Mouse (Mus musculus): Measurements from ENCODE around the gene Fhl1. TPM values are rescaled to one million over a fixed set of nuclear protein-coding genes. Genes with fewer than 3 reads are reported as not detected.

Fhl1 gene
- 100 to 1,000 TPM; 130 to 137 TPM for total RNA-seq (2021)
- long read RNA-seq, experiment 1, transcript Fhl1-203 (8 exons, 2,770 nt): minor isoform, 7 of 60 reads
- long read RNA-seq, experiment 1, transcript Fhl1-201 (7 exons, 2,356 nt): major isoform, 15 of 60 reads
- long read RNA-seq, experiment 1, transcript Fhl1-206 (7 exons, 1,203 nt): minor isoform, 13 of 60 reads
- long read RNA-seq, experiment 1, partial matches to known transcripts: 3 of 60 reads
- long read RNA-seq, experiment 1, other reads (novel, unspliced or antisense): 22 of 60 reads
- long read RNA-seq, experiment 2, transcript Fhl1-203 (8 exons, 2,770 nt): major isoform, 9 of 49 reads
- long read RNA-seq, experiment 2, transcript Fhl1-206 (7 exons, 1,203 nt): major isoform, 9 of 49 reads
- long read RNA-seq, experiment 2, transcript Fhl1-201 (7 exons, 2,356 nt): minor isoform, 8 of 49 reads
- long read RNA-seq, experiment 2, partial matches to known transcripts: 10 of 49 reads
- long read RNA-seq, experiment 2, other reads (novel, unspliced or antisense): 13 of 49 reads

DNA sequence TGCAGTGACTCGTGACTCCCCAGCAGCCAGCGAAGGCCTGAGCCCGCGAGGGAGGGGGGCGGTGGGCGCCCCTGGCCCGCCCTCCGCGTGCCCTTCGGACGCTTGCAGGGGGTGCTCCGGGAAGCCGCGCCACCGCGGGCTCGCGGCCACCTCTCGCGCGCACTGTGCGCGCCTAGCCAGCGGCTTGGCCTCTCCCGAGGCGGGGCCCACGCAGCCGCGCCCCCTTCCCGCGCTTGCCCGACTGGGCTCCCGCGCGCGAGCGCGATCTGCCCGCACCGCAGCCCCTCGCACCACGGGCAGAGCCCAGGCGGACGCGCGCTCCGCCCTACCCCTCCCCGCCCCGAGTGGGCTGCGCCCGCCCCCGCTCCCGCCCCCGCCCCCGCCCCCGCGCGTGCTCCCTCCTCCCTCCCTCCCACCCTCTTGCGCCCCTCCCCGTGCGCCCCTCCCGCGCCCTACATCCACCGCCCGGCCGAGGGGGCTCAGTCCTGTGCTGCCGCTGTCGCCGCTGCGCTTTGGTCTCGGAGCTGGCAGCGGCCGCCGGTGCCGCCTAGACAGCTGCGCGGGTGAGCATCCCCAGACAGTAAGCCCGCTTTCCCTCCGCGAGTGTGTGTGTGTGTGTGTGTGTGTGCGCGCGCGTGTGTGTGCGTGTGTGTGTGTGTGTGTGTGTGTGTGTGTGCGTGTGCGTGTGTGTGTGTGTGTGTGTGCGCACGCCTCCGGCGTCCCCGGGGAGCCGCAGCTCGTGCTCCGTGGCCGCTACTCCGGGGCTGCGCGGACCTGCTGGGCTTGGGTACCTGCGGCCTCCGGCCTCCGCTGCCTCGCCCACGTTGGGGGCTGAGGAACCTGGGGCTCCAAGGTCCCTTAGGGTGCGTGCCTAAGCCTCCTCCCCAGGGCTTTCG lies at the start of gene Fhl1:
Gene Fhl1 (plus strand): TSS at position 482 of the 896 bp plus-strand sequence.
- intact Hi-C loops (cut with DNase I): no loop called here
- peak; percentile 39 to 43 for DNase-seq (ENCODE audit: low spot score in 2 of 2)

DNA sequence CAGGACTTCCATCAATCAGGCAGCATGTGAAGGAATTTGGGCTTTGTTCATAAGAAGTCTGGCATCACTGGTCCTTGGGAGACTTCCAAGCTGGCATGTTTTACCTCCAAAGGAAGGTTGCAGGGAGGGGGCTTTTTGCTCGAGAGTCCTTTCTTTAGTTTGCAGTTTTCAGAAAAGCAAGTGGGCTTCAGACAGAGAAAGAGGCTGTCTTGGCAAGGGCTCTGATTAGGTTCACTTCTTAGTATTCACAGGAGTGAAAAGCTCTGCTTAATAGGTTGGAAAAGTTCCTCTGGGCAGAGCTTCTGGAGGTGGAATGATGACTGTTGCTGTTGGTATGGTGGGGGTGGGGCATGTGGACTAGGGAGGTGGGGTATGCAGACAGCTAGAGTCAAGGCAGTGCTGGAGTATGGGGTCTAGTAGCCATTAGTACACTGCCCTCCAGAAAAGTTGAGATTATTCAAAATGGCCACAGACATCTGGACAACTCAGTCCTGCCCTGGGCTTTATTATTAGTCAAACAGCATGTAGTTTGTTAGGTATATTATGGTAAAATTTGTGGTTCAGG lies 49.3 kb upstream of the Fhl1 start:
- intact Hi-C loops (cut with DNase I): no loop called here

DNA sequence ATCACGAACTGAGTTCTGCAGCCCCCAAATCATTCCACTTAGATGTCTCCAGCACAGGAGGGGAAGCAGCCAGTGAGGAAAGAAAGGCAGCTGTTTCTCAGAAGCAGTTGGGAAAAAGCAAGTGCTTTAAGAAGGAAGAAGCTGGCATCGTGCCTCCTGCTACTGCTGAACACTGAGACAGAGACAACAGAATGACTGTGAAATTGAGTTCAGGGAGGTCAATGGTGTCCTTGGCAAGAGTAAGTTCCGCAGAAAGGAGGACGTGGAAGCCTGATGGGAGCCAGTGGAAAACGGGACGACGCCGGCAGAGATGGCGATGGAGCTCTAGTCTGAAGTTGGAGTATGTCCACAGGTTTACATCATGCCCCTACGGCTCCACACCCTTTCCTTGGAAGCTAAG lies 48.1 kb upstream of the Fhl1 start:
- intact Hi-C loops (cut with DNase I): no loop called here
- peak; percentile 6 to 11 for DNase-seq (ENCODE audit: low spot score in 2 of 2)

More for the DNA sequence above, 49.3 kb upstream of the Fhl1 start:
- no peak for DNase-seq (ENCODE audit: low spot score in 2 of 2)

DNA sequence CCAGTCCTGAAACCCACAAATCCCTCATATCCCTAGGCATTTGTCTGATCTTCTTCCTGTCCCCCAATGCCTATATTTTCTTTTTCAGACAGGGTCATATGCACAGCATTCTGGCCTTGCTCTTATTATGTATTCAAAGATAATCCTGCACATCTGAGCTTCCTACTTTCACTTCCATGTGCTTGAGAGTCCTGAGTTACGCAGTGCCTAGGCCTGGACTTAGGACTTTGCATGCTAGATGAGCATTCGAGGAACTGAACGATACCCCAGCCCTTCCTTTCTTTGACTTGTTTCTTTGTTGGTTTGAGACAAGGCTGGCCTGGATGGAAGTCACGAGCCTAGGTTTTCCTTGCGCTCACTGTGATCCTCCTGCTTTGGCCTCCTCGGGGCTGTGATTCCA lies 39.0 kb upstream of the Fhl1 start:
- intact Hi-C loops (cut with DNase I): no loop called here
- no peak for DNase-seq (ENCODE audit: low spot score in 2 of 2)

DNA sequence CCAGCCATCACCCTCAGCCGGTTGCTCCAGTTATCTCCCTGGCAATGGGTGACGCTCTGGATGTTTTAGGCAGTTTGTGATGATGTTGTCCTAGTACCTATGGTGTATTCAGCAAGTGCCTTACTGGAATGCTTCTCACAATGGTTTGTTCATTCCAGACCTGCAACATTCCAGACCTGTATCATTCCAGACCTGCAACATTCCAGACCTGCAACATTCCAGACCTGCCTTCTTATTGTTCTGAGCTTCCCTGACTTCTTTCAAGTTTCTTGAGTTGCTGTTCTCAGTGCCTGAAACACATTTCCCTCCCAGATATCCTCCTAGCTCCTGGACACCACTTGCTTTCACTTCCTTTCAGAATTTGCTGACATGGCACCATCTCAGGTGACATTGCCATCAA lies 37.0 kb upstream of the Fhl1 start:
- intact Hi-C loops (cut with DNase I): no loop called here
- DNase-seq (ENCODE audit: low spot score in 2 of 2): no peak

DNA sequence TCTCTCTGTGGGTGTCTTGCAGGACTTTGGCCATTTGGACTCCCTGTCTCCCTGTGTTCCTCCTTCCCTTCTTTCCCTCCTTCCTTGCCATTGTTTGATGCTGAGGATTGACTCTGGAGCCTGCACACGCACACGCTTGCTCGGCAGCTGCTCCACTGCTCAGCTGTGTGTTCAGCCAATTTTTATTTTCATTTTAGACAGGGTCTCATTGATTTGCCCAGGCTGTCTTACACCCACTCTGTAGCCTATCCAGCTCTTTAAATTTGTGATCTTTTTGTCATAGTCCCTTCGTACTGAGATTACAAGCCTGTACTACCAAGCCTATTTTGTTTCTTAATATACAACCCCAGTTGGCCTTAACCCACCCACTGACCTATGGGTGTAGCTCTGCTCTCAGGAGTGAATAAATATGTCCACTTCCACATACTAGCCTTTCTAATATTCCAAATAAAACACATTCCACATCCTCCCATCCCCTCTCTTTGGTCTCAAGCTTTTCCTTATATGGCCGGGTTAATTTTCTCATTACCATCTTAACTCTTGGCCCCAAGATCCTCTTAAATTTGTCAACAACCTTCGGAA lies 34.3 kb upstream of the Fhl1 start:
- intact Hi-C loops (cut with DNase I): no loop called here
- DNase-seq (ENCODE audit: low spot score in 2 of 2): no peak

DNA sequence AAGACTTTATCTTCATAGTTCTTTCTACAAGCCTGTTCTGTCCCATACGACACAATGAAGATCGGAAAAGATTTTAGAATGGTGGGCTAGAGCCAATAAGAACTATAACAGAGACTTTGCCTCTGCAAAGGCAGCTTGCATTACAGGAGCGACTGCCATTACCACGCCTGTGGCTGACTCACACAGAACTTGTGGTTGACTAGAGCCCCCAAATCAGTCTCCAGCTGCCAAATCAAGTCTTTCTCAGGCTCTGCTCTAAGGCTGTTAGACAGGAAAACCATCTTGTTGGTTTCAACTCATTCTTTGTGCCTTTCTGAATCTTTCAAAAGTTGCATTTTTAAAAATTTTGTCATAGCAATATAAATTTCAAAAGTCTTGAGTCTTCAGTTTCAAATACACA lies 33.7 kb upstream of the Fhl1 start:
- intact Hi-C loops (cut with DNase I): no loop called here
- DNase-seq (ENCODE audit: low spot score in 2 of 2): no peak

DNA sequence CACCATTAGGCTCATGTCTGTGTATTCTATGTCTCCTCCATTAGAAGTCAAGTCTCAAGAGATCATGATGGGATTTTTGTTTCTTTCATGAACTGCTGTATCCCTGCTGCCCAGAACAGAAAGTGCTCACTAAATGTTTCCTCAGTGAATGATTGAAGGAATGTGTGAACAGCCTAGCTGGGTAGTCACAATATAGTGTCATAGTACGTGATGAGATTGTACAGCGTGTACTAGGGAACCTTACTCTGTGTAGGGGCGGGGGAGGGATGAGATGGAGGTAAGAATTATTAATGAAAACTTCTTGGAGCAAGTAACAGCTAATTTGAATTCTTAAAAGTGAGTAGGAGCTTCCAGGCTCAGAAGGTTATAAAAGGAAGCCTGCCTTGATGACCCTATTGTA lies 30.3 kb upstream of the Fhl1 start:
- DNase-seq (ENCODE audit: low spot score in 2 of 2): no peak
- intact Hi-C loops (cut with DNase I): no loop called here

DNA sequence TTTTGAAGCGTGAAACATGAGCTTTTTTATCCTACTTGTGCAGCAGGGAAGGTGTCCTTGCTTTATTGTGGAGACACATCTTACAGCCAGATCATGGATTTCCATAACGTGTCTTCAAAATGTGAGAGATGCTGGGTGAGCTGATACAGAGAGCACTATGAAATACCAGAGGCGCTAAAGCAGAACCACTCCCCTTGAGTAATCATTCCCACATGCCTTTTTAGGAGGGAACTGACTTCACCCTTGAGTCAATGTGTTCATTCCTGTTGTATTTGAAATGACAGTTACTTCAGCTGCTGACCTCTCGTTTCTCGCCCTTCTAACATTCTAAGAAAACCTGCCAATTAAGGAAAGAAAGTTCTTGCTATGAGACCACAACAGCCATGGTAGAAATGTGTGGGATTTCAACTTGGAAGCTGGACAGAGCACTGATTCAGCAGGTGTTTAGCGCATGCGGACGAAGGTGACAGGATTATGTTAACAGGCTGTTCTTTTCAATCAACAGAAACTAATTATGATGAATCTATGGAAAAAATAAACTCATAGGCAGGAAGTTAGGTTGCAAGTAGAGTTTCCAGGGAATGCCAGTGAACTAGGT lies 27.5 kb upstream of the Fhl1 start:
- DNase-seq (ENCODE audit: low spot score in 2 of 2): no peak
- intact Hi-C loops (cut with DNase I): no loop called here

DNA sequence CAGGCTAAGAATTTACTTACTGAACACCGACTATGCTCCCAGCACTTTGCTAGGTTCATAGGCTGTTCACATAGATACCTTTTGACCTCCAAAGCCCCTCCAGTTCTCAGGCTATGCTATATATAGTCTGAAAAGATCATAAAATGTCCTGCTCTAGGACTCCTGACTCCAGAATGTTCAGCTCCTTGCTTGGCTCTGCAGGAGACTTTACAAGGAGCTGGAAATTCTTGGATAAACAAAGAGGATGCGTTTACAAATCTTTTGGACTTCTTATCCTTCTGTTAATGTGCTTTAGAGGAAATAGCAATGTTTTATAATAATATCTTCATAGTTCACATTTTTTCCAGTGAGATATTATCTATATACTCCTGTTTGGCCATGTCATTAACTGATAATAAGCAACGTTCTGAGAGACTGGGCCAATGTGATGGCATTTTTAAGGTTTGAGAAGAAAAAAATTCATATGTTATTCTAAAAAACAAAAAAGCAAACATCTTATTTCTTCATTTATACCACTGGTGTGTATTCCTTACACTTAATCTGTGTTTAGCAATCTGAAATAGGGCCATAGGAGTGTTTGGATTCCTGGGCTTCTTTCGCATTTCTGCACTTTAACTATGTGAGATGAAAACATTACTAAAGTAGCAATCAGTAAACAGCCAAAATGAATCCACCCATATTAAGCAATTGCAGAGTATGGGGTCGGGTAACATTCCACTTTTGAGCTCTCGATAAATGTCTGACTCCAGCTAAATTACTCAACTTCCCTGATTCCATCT lies 22.8 kb upstream of the Fhl1 start:
- intact Hi-C loops (cut with DNase I): no loop called here
- no peak for DNase-seq (ENCODE audit: low spot score in 2 of 2)

DNA sequence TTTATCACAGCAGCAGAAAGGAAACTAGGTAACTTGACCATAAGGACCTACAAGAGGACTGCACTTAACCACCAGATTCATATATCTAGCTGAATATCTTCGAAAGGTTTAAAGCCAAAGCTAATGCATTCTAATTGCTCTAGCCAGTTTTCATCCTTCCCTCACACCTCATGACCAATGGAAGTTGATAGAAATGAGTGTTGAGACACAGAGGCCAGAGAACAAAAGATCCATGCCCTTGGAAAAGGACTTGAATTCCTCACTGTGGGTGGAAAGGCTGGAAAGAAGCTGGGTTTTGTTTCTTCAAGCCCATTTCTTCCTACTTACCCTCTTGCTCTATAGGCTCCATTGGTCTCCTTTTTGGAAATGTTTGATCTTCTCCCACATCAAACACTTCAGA lies 21.1 kb upstream of the Fhl1 start:
- intact Hi-C loops (cut with DNase I): no loop called here
- DNase-seq (ENCODE audit: low spot score in 2 of 2): no peak

DNA sequence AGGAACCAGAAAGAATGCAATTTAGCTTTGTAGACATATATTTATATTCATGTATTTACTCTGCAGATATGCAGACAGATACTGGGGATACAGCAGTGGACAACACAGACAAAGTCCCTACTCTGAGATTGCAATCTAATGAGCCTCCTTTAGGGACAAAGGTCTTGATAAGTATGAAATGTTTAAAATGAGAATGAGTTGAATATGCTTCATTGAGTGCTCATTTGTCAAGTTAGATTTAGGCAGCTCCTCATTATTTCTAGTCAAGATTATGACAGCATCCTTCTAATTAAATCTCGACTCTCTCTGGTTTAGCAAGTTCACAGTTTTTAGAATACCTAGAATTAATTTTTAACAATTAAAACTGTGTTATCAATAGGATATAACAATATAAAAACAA lies 18.9 kb upstream of the Fhl1 start:
- intact Hi-C loops (cut with DNase I): no loop called here
- no peak for DNase-seq (ENCODE audit: low spot score in 2 of 2)

DNA sequence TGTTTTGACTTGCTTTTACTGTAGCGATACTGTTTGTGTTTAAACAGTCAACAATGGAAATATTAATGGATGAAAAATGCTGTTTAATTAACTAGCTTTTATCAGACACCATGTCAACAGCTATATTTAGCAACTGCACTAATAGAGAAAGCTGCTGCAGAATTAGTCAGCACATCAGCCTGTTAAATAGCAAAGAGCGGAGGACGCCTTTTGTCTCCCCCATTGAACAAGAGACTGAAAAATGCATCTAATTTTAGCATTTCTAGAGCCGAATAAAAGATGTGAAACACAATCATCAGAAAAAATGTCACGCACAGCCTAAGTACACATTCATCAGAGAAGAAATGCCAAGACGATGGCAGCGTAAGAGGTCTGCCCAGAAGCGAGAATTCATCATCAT lies 9.0 kb upstream of the Fhl1 start:
- intact Hi-C loops (cut with DNase I): no loop called here
- DNase-seq (ENCODE audit: low spot score in 2 of 2): no peak

DNA sequence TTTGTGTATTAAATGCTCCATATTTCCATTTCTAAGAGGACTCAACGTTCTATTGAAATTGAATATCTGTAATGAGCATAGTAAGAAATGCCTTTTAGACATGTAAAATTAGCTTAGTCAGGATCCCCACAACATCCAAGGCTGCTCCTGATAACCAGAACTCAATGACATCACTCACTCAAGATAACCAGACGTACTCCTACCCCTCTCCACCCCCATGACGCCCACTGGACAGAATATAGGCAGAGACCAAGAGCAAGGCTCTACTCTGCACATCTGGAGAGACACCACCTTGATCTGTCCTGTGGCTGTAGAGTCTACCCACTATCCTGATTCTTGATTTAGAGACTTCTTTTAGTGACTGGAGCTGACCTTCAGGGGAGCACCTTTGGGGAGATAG lies 3.1 kb upstream of the Fhl1 start:
- no peak for DNase-seq (ENCODE audit: low spot score in 2 of 2)
- intact Hi-C loops (cut with DNase I): no loop called here

DNA sequence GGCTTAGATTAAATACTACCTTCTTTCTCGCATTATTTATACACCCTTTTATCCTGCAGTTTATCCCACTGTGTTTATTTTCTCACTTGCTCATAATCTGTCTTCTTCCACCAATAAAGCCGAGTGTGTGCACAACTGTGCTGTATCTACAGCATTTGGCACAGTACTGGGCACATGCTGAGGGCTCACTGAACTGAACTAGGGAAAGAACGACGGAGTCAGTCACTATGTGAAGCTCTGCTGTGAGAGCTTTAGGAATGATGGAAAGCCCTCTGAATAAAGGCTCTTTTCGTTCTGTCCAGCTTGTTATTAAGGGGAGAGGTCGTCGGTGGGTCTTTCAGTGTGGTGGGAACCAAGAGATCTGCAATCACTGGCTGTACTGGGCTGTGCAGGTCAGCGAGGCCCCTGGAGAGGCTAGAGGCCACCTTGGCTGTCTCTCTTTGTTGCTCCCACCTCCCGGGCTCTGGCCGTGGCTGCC lies 720 bp upstream of the Fhl1 start:
- intact Hi-C loops (cut with DNase I): no loop called here
- no peak for DNase-seq (ENCODE audit: low spot score in 2 of 2)

DNA sequence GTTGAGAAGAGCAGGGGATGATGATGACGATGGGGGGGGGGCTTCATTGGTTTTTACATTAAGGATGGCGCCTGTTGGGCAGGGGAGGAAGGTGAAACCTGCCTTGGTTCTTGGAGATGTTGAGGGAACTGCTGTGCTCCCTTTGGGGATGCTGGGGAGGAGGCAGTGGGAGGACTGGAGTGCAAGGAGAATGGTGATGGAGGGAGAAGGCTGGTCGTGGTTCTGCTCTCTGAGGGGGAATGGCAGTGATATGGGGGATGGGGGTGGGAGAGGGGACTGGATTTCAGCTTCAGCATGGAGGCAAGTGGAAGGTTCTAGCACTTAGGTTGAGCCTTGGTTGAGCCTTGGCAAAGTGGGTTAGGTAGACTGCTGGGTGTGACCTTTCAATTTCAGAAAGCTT lies 814 bp downstream of the Fhl1 start:
- no peak for DNase-seq (ENCODE audit: low spot score in 2 of 2)
- intact Hi-C loops (cut with DNase I): no loop called here

DNA sequence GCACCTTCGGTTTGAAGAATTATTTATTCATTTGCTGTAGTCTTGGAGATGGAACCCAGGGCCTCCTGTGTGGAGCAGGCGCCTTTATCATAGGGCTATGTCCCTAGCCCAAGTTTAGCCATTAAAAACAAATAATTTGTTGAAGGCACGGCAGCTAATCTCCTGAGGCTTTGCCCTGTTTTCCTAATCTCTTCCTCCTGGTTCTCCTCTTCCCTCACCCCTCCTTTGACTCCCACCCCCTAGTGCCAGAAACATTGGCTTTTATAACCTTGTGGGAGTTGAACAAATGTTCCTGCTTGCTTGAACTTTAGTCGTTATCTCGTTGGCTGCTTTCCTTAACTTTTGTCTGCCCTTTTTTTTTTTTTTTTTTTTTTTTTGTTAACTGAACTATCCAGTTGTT lies 2.8 kb downstream of the Fhl1 start:
- intact Hi-C loops (cut with DNase I): no loop called here

DNA sequence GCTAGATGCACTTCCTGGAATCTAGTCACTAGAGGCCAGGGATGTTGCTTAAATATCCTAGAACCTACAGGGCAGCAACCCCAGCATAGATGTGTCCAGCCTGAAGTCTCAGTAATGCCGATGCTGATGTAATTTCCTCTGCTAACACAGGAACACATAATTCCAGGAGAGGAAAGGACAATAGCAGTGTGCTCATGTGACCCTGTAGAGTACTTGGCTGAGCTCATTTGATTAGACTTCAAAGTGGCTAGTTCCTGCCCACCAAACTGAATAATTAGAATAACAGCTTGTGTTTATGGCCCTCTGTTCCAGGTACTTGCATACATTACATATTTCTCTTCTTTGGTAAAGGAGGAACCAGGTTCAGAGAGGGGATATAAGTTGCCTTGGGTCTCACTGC lies 4.6 kb downstream of the Fhl1 start:
- no peak for DNase-seq (ENCODE audit: low spot score in 2 of 2)

More for the DNA sequence above, 2.8 kb downstream of the Fhl1 start:
- DNase-seq (ENCODE audit: low spot score in 2 of 2): no peak

More for the DNA sequence above, 4.6 kb downstream of the Fhl1 start:
- intact Hi-C loops (cut with DNase I): no loop called here
